Mouse (Mus musculus): ENCODE data around the gene C1rl.
A peak's percentile ranks its signal among the peaks of the same experiment; 100 is the strongest.
"Not testable (repeated sequence)": the region's sequence is repeated elsewhere in the genome, so short reads cannot be mapped to it uniquely, and the experiment has no call there.

Gene C1rl

DNA sequence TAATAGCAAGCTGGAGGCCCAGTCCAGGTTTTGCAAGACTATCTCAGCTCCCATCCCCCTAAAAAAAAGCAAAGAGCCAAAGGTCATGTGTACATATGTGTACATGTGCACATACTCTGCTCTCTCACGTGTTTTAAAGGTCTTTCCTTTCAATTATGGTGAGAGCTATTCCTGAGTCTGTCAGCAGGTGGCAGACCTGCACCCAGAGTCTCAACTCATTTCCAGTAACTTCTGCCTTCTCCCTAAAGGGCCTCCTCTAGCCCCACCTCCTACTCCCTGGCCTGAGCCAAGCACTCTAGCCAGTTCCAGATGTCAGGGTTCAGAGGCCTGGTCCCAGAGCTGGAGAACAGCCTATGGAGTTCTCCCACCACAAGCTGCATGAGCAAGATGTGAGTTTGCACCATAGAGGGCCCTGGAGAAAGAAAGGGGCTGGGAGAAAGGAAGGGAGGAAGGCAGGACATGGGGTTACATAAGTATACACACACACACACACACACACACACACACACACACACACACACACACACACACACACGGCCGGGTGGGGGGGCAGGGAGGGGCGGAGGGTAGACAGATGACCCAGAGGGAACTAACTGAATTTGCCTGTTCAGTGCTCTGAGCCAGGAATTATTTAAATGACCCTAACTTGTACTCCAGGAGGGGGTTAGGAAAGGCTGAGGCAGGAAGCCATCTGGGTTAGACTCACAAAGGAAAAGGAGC lies at the start of gene C1rl:
Gene C1rl, plus strand, starts transcription at position 272 of the 720 bp plus-strand sequence.
- peak; percentile 54 for DNase-seq (ENCODE audit: low spot score)

DNA sequence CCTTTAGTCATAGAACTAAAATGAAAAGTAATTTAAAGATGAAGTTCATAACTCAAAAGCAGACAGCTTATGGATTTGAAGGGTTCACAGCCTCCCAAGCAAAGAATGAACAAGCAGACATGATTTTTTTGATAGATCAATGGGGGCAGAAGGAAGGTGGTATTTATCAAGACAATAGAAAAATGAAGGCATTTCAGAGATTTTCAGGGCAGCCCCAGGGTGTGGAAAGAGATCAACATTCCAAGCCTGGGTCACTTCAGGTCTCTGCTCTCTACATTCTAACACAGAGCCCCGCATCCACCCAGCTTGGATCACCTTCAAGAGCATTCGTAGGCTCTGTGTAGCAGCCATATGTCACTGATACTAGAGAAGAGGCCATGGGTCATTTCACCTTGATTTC lies 49.6 kb upstream of the C1rl start:
- DNase-seq (ENCODE audit: low spot score) = no peak

DNA sequence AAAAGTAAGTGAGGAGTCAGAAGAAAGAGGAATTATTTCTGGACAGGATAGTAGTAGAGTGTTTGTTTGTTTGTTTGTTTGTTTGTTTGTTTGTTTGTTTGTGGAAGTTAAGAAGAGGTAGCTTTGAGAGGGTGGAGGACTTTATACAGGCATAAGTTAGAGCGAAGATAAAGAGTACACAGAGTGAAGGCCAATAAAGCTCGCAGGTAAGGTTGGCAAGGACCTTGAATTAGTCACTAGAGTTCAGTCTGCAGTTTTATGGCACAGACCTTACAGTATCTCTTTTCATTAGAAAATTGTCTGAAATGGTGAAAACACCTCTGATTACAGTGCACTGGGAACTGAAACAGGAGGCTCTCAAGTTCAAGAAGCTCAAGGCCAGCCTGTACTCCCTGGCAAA lies 46.9 kb upstream of the C1rl start:
- DNase-seq (ENCODE audit: low spot score) = no peak

DNA sequence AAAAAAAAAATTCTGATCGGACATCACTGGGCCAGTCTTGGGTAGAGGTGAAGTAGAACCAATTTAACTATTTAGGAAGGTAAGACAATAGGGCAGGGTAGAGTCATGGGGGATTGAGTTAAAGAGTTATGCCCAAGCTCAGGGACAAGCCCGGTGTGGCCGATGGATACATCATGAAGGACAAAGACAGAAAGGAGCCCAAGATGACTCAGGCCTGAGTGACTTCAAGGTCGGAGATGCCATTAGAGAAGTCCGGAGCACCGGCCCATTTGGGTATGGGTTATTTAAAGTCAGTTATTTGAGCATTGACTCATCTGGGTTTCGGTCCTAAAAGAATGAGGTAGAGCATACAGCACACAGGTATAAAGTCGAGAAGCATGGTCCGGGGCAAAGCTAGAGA lies 46.5 kb upstream of the C1rl start:
- no peak for DNase-seq (ENCODE audit: low spot score)

DNA sequence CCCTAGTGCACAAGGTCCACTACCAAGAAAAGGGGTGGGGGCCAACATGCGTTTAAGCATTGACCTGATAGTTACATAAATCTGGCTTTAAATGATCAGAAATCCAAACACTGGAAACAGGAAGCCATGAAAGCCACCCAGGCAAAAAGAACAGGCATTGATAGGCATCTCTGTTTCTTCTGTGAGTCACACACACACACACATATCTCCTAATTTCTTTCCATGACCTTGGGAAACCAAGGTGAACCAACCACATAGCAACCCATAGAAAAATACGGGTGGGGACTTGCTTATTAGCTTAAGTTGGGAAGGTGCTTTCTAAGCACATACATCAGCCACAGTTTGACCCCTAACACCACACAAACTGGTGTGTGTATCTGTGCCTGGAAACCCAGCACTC lies 45.6 kb upstream of the C1rl start:
- no peak for DNase-seq (ENCODE audit: low spot score)

DNA sequence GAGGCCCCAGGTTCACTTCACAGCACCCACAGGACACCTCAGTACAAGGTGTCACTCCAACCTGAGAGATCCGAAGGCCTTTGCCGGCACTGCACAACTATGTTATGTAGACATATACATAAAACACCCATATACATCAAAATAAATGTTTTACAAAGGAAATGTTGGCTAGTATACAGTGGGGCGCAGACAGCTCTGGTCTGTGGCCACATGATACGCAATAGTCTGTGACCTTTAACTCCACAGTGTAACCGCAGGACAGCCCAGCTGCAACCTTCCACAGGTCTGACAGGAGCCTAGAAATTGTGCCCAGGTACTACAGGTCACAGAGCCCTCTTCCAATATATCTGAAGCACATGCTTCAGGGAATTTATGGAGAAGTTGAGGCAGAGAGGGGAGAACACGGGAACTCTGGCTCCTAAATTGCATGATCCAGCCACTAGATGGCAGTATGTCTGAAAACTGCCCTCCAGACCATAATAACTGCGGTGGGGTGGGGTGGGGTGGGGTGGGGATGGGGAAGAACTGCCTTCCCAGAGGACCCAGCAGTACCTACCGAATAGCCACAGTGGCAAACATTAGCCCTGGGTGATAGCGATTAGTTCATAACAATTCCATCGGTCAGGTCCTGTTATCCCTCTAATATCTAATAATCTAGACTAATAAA lies 44.6 kb upstream of the C1rl start:
- DNase-seq (ENCODE audit: low spot score) = no peak

DNA sequence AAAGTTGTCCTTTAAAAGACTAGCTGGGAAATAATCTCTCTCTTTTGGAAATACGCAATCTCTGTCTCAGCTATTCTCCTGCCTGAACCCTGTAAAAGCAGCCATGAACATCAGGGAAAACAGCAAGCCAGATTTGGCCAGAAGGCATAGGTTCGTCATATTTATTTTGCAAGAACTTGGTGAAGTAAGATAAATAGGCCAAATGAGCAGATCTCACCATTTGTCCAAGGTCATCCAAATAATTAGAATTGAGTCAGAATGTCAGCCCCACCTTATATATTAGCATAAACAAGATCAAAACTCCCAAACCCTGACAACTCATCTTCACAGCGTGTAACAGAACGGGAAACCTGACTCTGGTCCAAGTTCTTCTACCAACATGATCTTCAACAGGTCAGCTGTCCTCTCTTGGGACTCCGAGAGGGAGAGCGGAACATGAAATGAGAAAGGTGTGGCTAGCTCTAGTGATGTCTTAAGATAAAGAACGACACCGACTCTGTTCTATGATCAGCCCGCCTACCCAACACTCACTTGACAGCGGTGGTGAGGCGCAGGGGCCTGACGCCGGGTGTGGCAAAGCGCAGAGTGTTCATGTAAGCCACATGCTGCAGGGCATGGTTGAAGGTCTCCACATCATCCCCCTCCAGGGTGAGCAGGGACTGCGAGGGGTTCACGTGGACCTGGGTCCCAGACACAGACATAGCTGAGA lies 43.8 kb upstream of the C1rl start:
- no peak for DNase-seq (ENCODE audit: low spot score)

DNA sequence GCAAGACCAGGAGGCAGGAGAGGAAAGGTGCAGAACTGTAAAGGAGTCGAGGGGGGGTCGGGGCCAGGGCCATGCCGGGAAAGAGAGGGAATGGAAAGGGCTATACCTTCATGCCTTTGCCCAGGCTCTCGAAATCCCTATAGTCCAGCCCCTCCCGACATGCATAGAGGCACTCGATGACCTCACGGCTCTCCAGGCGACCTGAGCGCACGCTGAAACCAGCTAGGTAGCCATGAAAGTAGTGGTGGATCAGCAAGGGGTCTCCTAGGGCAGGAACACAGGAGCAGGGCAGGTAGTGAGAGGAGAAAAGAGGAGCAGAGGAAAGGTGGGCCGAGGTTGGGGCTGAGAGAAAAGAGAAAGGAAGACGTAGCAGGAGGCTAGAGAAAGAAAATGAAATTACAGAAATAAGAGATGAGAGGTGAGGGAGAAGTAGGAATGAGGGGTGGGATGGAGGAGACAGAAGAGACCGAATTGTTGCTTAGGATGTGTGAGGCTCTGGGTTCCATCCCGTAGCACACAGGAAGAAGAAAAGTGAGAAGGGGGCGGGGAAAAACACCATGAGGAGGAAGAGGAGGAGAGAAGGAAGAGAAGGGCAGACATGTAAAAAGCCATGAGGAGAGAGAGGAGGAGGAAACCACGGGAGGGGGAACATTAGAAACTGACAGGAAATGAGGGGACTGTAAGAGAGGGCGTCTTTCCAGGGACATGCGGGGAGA lies 43.1 kb upstream of the C1rl start:
- no peak for DNase-seq (ENCODE audit: low spot score)

DNA sequence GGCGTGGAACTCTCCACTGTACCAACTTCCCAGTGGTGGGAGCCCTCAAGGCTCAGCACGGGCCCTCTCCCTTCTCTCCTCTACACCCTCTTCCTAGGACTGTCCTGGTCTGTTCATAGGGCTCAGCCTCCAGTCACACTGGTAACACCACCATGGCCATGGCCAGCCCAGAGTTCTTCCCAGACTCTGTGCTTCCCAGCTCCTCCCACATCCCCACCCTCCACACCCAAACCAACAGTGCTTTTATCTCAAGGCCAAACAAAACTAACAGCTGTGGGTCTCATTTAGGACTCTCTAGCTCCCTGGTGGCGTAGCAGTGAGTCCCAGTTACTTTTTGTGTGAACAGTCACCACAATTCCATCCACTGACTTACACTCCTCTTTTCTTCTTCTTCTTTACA lies 40.9 kb upstream of the C1rl start:
- DNase-seq (ENCODE audit: low spot score) = no peak

DNA sequence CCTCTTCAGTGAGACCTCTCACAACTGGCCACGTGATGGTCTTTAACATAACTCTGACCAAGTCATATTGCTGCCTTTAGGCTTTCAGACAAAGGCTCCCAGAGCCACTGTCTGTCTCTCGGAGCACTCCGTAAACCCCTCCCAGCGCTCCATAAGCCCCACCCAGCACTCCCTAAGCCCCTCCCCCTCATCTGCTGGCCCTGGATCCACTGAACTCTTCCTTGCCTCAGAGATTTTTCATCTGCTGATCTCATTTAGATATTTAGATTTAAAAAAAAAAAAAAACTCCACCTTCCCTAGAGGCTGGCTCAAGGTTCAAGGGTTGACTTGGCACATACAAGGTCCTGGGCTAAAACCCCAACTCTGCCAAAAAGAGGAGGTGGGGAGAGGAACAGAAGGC lies 39.2 kb upstream of the C1rl start:
- DNase-seq (ENCODE audit: low spot score) = no peak

DNA sequence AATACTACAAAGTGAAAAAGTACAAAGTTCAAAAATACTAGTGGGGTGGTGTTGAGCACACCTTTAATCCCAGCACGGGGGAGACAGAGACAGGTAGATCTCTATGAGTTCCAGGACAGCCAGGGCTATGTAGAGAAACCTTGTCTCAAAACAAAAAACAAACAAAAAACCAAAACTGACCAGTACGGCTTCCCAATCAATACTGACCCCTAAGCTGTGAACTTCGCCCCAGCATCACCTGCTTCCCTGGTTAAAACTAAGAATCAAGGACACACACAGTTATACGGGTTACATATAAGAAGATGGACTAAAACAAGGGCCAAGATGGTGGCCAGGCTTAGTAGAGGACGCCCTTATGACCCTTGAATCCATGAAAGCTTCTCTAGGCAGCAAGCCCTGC lies 36.7 kb upstream of the C1rl start:
- no peak for DNase-seq (ENCODE audit: low spot score)

DNA sequence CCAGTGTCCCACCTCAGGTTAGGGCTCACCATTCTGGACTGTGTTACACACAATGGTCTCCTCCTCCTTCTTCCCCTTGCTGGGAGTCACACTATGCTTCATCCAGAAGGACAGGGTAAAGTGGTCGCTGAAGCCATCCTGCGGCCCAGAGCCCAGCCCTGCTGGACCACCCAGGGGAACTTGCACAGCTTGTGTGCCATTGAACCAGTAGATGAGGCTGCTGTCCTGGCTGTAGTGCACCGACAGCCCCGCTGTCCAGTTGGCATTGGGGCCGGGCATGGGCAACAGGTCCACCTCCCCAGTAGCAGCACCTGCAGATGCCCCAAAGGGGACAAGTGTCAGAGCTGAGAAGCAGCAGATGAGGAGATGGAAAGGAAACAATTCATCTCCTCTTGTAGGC lies 35.1 kb upstream of the C1rl start:
- no peak for DNase-seq (ENCODE audit: low spot score)

DNA sequence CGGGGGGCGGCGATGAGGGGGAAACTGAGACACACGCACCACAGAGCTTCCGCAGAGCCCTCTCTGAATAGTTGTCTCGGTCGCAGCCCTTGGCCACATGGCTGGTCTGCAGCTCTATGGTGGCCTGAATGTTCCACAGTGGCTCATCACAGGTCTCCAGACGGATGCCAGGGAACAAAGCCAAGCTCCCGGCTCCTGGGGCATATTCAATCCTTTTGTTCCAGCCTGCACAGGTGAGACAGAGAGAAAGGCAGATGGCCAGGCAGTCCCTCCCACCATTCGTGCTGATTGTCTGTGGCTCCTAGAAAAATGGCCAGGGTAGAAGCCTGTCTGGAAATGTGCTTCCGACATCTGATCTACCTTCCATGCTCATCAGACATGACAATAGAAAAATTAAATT lies 34.4 kb upstream of the C1rl start:
- no peak for DNase-seq (ENCODE audit: low spot score)

DNA sequence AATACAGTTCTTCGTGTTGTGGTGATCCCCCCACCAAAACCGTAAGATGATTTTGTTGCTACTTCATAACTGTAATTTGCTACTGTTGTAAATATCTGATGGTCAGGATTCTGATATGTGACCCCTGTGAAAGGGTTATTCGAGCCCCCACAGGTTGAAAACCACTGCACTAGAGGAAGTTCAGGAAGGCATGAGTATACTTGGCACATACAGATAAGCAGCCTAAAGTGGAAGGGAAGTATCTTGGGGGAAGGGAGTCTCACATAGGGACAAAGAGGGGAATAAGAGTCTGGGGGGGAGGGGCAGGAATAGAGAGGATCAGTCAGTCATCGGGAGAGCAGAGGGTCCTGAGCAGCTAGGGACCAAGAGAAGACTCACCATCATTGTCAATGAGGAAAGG lies 33.5 kb upstream of the C1rl start:
- no peak for DNase-seq (ENCODE audit: low spot score)

DNA sequence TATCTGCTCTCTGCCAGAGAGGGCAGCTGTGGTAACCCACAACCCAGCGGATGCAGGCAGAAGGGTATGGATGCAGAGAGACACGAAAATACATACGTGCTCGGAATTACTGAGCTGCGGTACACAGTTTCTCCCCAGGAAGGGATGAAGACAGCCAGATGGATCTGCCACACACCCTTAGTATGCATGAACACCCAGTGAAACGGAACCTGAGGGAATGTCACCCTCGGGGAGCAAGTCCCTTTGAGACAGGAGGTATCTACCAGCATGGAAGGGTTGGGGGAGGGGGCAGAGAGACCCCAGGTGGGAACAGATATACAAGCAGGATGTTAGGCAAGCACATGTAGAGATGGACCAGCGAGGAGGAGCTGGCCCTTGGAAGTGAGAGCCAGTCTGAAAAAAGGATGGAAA lies 29.0 kb upstream of the C1rl start:
- DNase-seq (ENCODE audit: low spot score) = no peak

DNA sequence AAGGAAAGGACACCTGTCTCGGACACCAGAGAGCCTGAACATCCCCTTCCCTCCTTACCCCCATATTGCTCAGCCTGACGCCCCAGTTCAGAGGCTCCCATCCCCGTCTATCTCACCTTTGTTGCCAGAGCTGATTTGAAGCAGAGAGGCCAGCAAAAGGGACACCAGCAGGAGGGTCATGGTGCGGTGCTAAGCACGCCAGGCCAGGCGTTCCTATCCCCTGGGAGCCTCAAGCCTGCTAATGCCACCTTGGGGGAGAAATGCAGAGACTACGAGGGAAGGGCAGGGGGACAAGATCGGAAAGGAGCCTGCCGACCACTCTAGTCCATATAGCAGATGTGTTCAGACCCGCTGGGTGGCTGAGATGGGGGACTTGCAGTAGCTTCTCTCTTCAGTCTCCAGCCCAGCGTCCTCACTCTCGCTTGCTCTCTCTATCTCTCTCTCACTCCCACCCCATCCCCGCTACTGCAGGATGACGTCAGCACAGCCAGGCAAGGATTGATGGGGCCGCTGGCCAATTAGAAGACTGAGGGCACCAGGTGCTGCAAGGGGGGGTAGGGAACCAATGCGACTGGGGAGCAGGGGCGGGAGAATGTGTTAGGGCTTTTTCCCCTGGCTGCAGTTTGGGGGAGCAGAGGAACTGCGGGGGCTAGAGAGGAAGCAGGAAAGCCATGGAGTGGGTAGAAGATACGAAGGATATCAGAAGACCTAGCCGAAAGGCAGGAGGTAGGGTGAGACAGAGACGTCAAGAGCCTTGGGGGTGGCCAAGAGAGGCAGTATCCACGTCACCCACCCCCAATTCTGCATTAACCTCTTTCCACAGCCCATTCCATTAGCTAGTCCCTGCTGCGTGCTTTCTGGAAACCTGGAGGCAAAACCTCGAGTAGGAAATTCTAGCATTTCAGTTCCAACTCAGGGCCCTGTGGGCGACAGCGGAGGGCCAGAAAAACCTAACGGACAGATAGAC lies 28.3 kb upstream of the C1rl start, which contains the start of gene Clstn3:
Gene Clstn3, minus strand, starts transcription at position 490 of the 967 bp plus-strand sequence.
- DNase-seq (ENCODE audit: low spot score) = peak; percentile 55

DNA sequence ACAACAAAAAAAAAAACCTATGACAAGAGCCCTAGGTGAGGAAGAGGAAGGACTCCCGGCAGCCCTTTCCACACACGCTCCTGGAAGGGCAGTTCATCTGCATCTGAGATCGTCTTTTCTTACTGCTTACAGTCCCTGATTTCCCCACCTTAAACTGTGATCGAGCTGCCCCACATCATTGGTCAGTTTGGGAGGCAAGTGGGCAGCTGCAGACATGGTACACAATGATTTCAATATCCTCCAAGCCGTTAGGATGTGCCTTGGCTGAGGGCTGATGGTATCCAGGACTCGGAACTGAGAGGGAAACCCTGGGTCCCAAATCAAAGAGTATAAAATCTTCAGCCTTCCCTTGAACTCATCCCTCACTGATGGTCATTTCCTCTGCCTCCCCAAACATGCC lies 27.6 kb upstream of the C1rl start:
- DNase-seq (ENCODE audit: low spot score) = no peak

DNA sequence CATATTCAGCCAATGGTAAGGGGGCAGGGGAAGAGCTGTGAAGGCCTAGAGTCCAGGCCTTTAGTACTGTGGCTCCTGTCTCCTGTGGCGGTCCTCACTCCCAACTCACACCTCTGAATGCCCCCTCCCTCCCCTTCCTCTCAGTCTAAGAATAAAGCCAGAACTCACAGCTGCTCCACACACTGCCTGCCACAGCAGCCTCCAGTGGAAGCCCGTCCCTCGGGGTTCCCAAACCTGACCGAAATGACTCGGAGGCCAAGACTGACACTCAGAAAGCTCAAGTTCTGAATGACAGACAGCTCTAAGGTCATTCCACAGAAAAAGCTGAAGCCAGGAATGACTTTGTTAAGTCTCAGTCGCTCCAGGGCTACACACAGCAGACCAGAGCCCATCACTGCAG lies 27.2 kb upstream of the C1rl start:
- DNase-seq (ENCODE audit: low spot score) = no peak

DNA sequence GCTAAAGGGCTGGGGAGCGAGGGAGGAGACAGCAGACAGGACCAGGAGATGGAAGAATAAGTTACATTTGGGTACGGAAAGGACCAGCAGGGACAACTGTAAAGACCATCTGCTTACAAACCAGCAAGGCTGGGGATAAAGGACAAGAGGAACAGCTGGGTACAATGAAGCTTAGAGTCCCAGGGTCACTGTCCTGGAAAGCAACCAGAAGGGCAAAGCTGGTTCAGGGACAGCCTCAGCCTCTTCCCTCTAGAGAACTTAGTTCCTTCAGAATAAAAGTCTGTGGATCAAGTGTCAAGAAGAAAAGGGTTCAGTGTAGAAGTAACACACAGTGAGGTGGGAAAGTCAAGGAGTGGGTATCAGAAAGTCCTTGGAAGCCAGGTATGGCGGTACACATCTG lies 21.8 kb upstream of the C1rl start:
- DNase-seq (ENCODE audit: low spot score) = no peak

DNA sequence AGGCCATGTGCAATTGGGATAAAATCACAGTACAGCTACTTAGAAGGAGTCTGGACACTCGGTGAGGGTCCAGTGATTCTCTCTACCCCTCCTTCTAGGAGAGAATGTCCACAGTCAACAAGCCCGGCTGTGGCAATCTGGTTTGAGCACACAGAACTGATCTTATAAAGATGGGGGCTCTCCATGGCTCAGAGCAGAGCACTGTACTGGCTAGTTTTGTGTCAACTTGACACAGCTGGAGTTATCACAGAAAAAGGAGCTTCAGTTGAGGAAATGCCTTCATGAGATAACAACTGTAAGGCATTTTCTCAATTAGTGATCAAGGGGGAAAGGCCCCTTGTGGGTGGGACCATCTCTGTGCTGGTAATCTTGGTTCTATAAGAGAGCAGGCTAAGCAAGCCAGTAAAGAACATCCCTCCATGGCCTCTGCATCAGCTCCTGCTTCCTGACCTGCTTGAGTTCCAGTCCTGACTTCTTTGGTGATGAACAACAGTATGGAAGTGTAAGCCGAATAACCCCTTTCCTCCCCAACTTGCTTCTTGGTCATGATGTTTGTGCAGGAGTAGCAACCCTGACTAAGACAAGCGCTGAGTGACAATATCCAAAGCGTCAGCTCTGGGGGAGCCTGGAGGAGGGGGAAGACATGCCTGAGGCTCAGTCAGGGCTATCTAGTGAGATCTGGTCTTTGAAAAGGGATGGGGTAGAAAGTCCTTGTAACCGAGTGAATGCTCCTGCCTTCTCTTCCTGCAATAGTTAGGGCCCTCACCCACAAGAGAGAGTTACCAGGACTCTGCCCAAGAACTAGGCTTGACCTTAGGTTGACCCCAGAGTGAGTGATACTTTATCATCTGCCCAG lies 20.9 kb upstream of the C1rl start:
- not testable (repeated sequence) for DNase-seq (ENCODE audit: low spot score)

Measured in spleen, adult 12 weeks (tissue).